Mouse (Mus musculus) intestine, embryonic 16.5 days (tissue): ENCODE measurements at regions not wholly inside any gene's neighbourhood (a gene's known extent, or its start where the extent isn't known, plus 50 kb on each side); places are given as distances from the start of the nearest gene placed in this dataset.

Source experiments
- ATAC-seq: fragments of 200-750 bp; cut with Nextera tagmentation; 2 replicates; pipeline ENCODE4 v1.8.0; 2017; ENCODE audit warnings: moderate TSS enrichment, moderate library complexity
- H3K27ac ChIP-seq: fragments of 300-500 bp; sonication (generic); 2 replicates; pipeline ENCODE4 v1.5.1; 2014; ENCODE audit warnings: mild to moderate bottlenecking, low read length
- H3K27me3 ChIP-seq: fragments of 300-500 bp; sonication (generic); replicated peaks from 2 replicates; pipeline ENCODE4 v1.6.1; 2014; ENCODE audit warnings: low read length, control low read depth, mixed read lengths; ENCODE audit not compliant: control insufficient read depth, insufficient read depth
- H3K36me3 ChIP-seq: fragments of 300-500 bp; sonication (generic); 2 replicates; pipeline ENCODE4 v1.6.1; 2014; ENCODE audit warnings: low read length, control low read depth; ENCODE audit not compliant: control insufficient read depth, insufficient read depth
- H3K4me1 ChIP-seq: fragments of 300-500 bp; sonication (generic); 2 replicates; pipeline ENCODE4 v1.6.1; 2014; ENCODE audit warnings: low read length, control low read depth, mixed read lengths; ENCODE audit not compliant: control insufficient read depth, insufficient read depth
- H3K4me2 ChIP-seq: fragments of 300-500 bp; sonication (generic); 2 replicates; pipeline ENCODE4 v1.6.1; 2014; ENCODE audit warnings: low read depth, low read length, control low read depth
- H3K4me3 ChIP-seq: fragments of 300-500 bp; sonication (generic); 2 replicates; pipeline ENCODE4 v1.5.1; 2014; ENCODE audit warnings: mild to moderate bottlenecking, low read length
- H3K9ac ChIP-seq: fragments of 300-500 bp; sonication (generic); 2 replicates; pipeline ENCODE4 v1.6.1; 2014; ENCODE audit warnings: low read depth, low read length
- H3K9me3 ChIP-seq: fragments of 300-500 bp; sonication (generic); 2 replicates; pipeline ENCODE4 v1.6.1; 2016; ENCODE audit warnings: low read length, control low read depth; ENCODE audit not compliant: control insufficient read depth
- WGBS: fragments of 180-500 bp; shearing (Covaris S2); extraction: QIAGEN DNeasy Blood & Tissue Kit; methylation state at CpG from one replicate; pipeline ENCODE4 v1.1.7; 2014; 5-methylcytosine and 5-hydroxymethylcytosine counted together

DNA sequence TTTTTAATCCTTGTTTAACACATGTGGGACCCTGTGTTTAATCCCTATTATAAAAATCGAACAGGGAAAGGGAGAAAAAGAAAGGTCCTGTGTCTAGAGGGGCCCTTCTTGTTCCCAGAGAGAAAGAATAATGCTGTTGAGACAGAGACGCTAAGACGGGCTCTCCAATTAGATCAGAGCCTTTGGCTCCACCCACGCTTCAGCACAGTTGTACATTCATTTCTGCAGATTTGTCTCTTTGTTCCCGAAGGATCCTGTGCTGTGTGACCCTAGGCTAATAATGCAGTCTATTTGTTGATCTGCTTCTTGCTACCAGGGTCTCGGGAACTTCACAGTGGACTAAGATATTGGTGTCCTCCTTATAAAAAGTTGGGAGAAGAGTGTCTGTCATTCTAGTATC lies 92.0 kb downstream of the Cdc5l start:
- 69% methylated on average over 6 of the region's 6 CpGs for WGBS
- Histone ChIP-seq H3K4me3 (no peak overlapping the region), H3K9me3 (peaks cover 9% of the 10 kb centered on the region), H3K36me3 (no peaks in the 10 kb centered on the region), H3K27me3 (no peaks in the 10 kb centered on the region; the same call in 1 of the 2 replicates), H3K9ac (no peak overlapping the region), H3K4me1 (no peaks in the 10 kb centered on the region), H3K4me2 (no peak overlapping the region), H3K27ac (no peak overlapping the region)
- ATAC-seq: no peak

GRCm38 (mm10) chr17:45340851-45341250 lies 92.7 kb downstream of the Cdc5l start:
- Histone ChIP-seq H3K9ac (no peak overlapping the region), H3K27me3 (no peaks in the 10 kb centered on the region; the same call in 1 of the 2 replicates), H3K9me3 (peaks cover 9% of the 10 kb centered on the region), H3K4me3 (no peak overlapping the region), H3K4me2 (no peak overlapping the region), H3K4me1 (no peaks in the 10 kb centered on the region), H3K27ac (no peak overlapping the region), H3K36me3 (no peaks in the 10 kb centered on the region)
- whole genome bisulfite sequencing: 66% methylated on average over 4 of the region's 4 CpGs
- peak; percentile 84 for ATAC-seq

DNA sequence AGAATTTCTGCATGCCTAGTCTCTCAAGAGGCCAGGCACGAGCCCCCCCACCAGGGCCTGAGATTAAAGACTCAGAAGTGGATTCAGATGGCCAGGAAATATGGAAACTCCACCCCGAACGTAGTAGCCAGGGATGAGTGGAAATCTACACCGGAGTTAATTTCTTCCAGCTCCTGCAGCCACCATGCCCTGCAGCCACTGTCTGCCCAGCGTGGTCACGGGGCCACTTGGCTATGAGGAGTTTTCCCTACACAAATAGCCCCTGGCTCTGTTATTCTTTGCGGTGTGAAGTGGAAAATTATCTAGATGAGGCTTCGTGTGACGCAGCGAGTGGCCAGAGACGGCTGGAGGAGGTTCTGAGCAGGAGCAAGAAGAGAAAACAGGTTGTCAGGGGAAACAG lies 94.3 kb downstream of the Cdc5l start:
- Histone ChIP-seq H3K4me1 (no peaks in the 10 kb centered on the region), H3K27ac (no peak overlapping the region), H3K36me3 (no peaks in the 10 kb centered on the region), H3K9ac (no peak overlapping the region), H3K4me2 (no peak overlapping the region), H3K27me3 (no peaks in the 10 kb centered on the region; the same call in 1 of the 2 replicates), H3K9me3 (peaks cover 8% of the 10 kb centered on the region), H3K4me3 (no peak overlapping the region)
- no peak for ATAC-seq
- WGBS: 77% methylated on average over 11 of the region's 11 CpGs

- Histone ChIP-seq H3K9ac (no peak overlapping the region), H3K4me2 (no peak overlapping the region), H3K27ac (no peak overlapping the region), H3K4me3 (no peak overlapping the region), H3K9me3 (no peaks in the 10 kb centered on the region), H3K4me1 (no peaks in the 10 kb centered on the region), H3K36me3 (no peaks in the 10 kb centered on the region), H3K27me3 (no peaks in the 10 kb centered on the region; the same call in 1 of the 2 replicates)
- WGBS: 73% methylated on average over 4 of the region's 4 CpGs
- ATAC-seq: no peak
Observed at GRCm38 (mm10) chr17:45338086-45338485, 95.5 kb downstream of the Cdc5l start.

GRCm38 (mm10) chr17:45335586-45336151 lies 97.9 kb downstream of the Cdc5l start:
- Histone ChIP-seq H3K36me3 (no peaks in the 10 kb centered on the region), H3K4me2 (no peak overlapping the region), H3K4me3 (no peak overlapping the region), H3K9me3 (no peaks in the 10 kb centered on the region), H3K27ac (no peak overlapping the region), H3K9ac (no peak overlapping the region), H3K4me1 (no peaks in the 10 kb centered on the region), H3K27me3 (no peaks in the 10 kb centered on the region; the same call in 1 of the 2 replicates)
- ATAC-seq: no peak
- WGBS: 79% methylated on average over 9 of the region's 9 CpGs

DNA sequence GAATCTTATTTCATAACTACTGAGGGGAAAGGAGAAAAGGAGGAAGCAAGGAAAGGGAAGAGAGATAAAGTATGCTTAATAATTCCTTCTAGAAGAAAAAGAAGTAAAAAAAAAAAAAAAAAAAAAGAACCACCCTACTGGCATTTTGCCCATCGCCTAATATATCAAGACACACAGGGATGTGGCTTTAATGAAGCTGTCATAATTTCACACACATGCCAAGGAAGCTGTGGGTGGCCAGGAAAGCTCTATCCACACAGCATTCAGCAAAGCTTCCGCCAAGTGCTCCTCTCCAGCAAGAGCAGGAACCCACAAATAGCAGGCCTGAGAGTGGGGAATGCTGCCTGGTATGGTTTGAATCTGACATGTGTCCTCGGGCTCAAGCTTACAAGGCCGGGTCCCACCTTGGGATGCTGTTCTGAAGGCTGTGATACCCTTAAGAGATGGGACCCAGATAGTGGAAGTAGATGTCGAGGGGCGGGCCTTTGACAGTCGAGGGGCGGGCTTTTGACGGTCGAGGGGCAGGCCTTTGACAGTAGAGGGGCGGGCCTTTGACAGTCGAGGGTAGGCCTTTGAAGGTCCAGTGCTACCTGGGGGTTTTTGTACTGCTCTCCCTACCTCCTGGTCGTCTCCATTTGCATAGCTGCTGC lies 98.7 kb downstream of the Cdc5l start:
- no peaks in the 10 kb centered on the region for H3K9me3 ChIP-seq
- no peak for ATAC-seq
- no peaks in the 10 kb centered on the region; the same call in 1 of the 2 replicates for H3K27me3 ChIP-seq
- H3K4me1 ChIP-seq: no peaks in the 10 kb centered on the region
- no peaks in the 10 kb centered on the region for H3K36me3 ChIP-seq
- no peak overlapping the region for H3K27ac ChIP-seq
- H3K4me3 ChIP-seq: no peak overlapping the region
- no peak overlapping the region for H3K9ac ChIP-seq
- 65% methylated on average over 13 of the region's 13 CpGs for WGBS
- no peak overlapping the region for H3K4me2 ChIP-seq

DNA sequence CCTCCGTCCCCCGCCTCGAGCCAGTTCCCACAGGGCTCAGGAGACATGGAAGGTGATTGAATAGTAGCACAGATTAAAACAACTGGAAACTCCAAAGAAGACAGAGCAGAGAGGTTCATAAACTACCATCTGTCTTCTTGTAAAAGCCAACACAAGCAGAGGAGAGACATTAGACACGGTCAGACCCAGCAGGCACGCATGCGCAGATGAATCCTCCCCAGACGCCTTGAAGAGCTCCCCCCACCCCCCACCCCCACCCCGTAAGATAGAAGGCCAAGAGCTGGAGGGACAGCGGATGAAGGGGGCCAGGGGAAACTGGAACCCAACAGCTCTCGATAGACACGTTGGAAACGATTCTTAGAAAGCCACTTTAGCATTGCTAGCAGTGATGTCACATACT lies 101.2 kb downstream of the Cdc5l start:
- H3K9ac ChIP-seq: no peak overlapping the region
- H3K27me3 ChIP-seq: no peaks in the 10 kb centered on the region
- WGBS: 64% methylated on average over 12 of the region's 12 CpGs
- H3K4me3 ChIP-seq: no peak overlapping the region
- no peak overlapping the region for H3K27ac ChIP-seq
- H3K36me3 ChIP-seq: no peaks in the 10 kb centered on the region
- ATAC-seq: no peak
- H3K4me1 ChIP-seq: no peaks in the 10 kb centered on the region
- H3K4me2 ChIP-seq: no peak overlapping the region
- no peaks in the 10 kb centered on the region for H3K9me3 ChIP-seq

DNA sequence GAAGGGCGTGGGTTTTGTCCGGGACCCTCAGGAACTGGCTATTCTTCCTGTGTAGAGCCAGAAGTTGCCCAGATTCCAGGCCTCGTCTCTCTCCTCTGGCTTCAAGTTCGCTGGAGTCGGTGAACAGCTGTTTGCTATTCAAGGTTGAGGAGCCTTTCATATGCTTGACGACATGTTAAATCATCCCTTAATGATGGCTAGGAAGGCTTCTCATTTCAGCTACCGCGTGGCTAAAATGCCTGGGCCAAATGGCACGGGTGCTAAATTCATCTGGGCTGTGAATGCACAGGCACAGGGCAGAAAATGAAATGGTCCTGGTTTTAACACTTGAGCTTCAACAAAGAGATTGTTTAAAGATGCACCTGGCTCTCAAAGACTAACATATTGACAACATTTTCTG lies 104.3 kb downstream of the Cdc5l start:
- ATAC-seq: no peak
- no peaks in the 10 kb centered on the region for H3K9me3 ChIP-seq
- no peaks in the 10 kb centered on the region for H3K4me1 ChIP-seq
- no peak overlapping the region for H3K27ac ChIP-seq
- no peak overlapping the region for H3K4me3 ChIP-seq
- H3K27me3 ChIP-seq: no peaks in the 10 kb centered on the region
- H3K36me3 ChIP-seq: no peaks in the 10 kb centered on the region
- 68% methylated on average over 9 of the region's 9 CpGs for WGBS
- no peak overlapping the region for H3K9ac ChIP-seq
- H3K4me2 ChIP-seq: no peak overlapping the region

DNA sequence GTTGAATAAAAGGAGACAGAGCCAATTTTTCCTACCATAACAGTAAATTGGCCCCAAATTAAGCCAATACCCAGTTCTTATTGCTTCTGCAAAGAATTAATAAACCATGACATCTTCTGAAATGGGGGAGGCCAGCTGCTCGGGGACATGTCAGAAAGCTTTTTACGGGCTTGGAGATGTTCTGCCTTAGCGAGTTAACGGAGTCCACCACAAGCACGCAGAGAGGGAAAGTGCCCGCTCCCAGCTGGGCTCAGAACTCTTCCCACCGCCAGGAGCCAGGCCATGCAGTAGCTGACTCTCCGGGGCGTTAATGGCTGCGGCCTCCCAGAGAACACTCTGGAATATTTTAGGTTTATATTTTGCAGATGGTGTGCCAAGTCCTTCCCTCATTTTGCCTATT lies 106.8 kb downstream of the Cdc5l start:
- 69% methylated on average over 10 of the region's 10 CpGs for WGBS
- ATAC-seq: no peak
- no peak overlapping the region for H3K9ac ChIP-seq
- H3K4me2 ChIP-seq: no peak overlapping the region
- H3K4me1 ChIP-seq: no peaks in the 10 kb centered on the region
- H3K27ac ChIP-seq: no peak overlapping the region
- H3K9me3 ChIP-seq: no peaks in the 10 kb centered on the region
- no peak overlapping the region for H3K4me3 ChIP-seq
- no peaks in the 10 kb centered on the region for H3K27me3 ChIP-seq
- no peaks in the 10 kb centered on the region for H3K36me3 ChIP-seq

DNA sequence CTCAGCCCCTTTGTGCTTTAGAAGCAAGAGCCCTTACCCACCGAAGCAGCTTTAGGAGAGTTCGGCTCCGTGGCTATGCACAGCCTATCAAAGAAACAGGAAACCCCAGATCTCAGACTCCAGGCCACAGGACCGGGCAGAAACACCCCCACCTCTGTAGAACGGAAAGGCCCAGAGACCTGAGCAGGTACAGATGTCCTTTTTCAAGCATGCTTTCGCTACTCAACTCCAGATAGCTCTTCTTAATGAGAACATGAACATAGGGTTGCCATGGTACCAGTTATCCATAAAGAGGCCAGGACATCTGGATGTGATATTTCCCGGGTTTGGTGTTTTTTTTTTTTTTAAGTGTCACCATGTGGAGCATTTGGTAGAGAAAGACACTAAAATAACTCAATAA lies 107.4 kb downstream of the Cdc5l start:
- Histone ChIP-seq H3K9me3 (no peaks in the 10 kb centered on the region), H3K27me3 (no peaks in the 10 kb centered on the region), H3K27ac (no peak overlapping the region), H3K4me3 (no peak overlapping the region), H3K36me3 (no peaks in the 10 kb centered on the region), H3K4me1 (no peaks in the 10 kb centered on the region), H3K4me2 (no peak overlapping the region), H3K9ac (no peak overlapping the region)
- WGBS: 80% methylated on average over 7 of the region's 7 CpGs
- no peak for ATAC-seq
